Mouse (Mus musculus): ENCODE measurements around the gene Ppil4.

DNA sequence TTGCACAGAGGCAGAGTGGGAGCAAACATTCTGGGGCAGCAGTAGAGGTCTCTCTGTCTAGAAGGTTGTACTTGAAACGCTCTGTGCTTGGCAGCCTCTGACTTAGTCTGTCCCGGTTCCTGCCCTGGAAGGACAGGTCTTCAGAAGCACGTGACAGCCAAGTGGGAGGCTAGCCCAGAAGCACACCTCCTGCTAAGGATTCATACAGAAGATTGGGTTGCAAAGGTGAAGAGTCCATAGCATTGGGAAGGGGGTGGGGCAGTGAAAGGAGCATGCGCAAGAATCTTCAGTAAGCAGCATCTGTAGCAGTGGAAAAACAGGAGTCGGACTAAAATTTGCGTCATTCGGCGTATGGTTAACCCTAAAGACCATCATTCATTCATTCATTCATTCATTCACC is 45.3 kb downstream of the Ppil4 start:
- TF ChIP-seq CTCF (IDR thresholded peaks at IDR 0.05; ENCODE audit: insufficient read depth, low read depth, low read length) (no peak), POLR2A (IDR thresholded peaks at IDR 0.05; ENCODE audit: insufficient read depth, low read depth, low read length) (no peak)

Data from olfactory bulb, adult 2 months (tissue).